Mouse (Mus musculus) hindbrain, embryonic 11.5 days (tissue): ENCODE measurements at regions not wholly inside any gene's neighbourhood (a gene's known extent, or its start where the extent isn't known, plus 50 kb on each side); places are given as distances from the start of the nearest gene placed in this dataset.
"Not testable (repeated sequence)": the region's sequence is repeated elsewhere in the genome, so short reads cannot be mapped to it uniquely, and the experiment has no call there.

Experiments used
- ATAC-seq: fragments of 200-750 bp; cut with Nextera tagmentation; 2 replicates; pipeline ENCODE4 v1.8.0; 2017; ENCODE audit warnings: mild to moderate bottlenecking, moderate TSS enrichment, moderate library complexity; ENCODE audit not compliant: low FRiP score
- DNase-seq: peaks from one replicate; pipeline ENCODE4 v3.0.0-alpha.2; 2015; ENCODE audit warnings: low spot score
- H3K27ac ChIP-seq: fragments of 300-500 bp; sonication (generic); 2 replicates; pipeline ENCODE4 v1.5.1; 2014; ENCODE audit warnings: mild to moderate bottlenecking, low read depth, low read length
- H3K27me3 ChIP-seq: fragments of 300-500 bp; sonication (generic); 2 replicates; pipeline ENCODE4 v1.6.1; 2014; ENCODE audit warnings: mild to moderate bottlenecking, low read length, moderate library complexity, mixed read lengths; ENCODE audit not compliant: control insufficient read depth, insufficient read depth
- H3K36me3 ChIP-seq: fragments of 300-500 bp; sonication (generic); 2 replicates; pipeline ENCODE4 v1.6.1; 2014; ENCODE audit warnings: mild to moderate bottlenecking, low read length, moderate library complexity, mixed read lengths; ENCODE audit not compliant: control insufficient read depth, insufficient read depth
- H3K4me1 ChIP-seq: fragments of 300-500 bp; sonication (generic); replicated peaks from 2 replicates; pipeline ENCODE4 v1.6.1; 2014; ENCODE audit warnings: low read length, mixed read lengths; ENCODE audit not compliant: control insufficient read depth, insufficient read depth
- H3K4me2 ChIP-seq: fragments of 300-500 bp; sonication (generic); replicated peaks from 2 replicates; pipeline ENCODE4 v1.6.1; 2014; ENCODE audit warnings: mild to moderate bottlenecking, low read depth, low read length
- H3K4me3 ChIP-seq: fragments of 300-500 bp; sonication (generic); 2 replicates; pipeline ENCODE4 v1.5.1; 2014; ENCODE audit warnings: low read depth, low read length
- H3K9ac ChIP-seq: fragments of 300-500 bp; sonication (generic); 2 replicates; pipeline ENCODE4 v1.6.1; 2014; ENCODE audit warnings: low read depth, low read length
- H3K9me3 ChIP-seq: fragments of 300-500 bp; sonication (generic); 2 replicates; pipeline ENCODE4 v1.6.1; 2016; ENCODE audit warnings: low read length; ENCODE audit not compliant: control insufficient read depth
- WGBS: fragments of 180-500 bp; shearing (Covaris S2); extraction: QIAGEN DNeasy Blood & Tissue Kit; methylation state at CpG from one replicate; pipeline ENCODE4 v1.1.7; 2014; 5-methylcytosine and 5-hydroxymethylcytosine counted together

DNA sequence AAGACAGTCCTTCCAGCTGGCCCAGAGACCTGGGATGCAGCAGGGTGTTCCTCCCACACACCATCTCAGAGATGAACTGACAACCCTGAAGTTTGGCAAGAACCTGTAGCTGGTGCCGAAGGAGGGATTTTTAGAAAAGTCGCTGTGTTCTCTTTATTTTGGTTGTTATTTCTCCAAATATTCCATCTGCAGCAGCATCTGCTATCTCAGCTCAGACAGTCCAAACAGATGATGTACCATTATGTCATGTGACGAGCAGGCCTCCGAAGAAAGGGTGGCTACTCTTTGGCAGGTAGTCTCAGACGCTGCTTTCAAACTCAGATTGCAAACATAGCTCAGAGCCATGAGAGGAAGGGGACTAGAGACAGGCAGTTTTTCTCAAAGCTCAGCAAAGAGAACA is 690.1 kb upstream of the Intu start:
- ATAC-seq (no peak), DNase-seq (no peak)
- no peak overlapping the region for H3K9ac ChIP-seq
- no peak overlapping the region for H3K4me2 ChIP-seq
- H3K4me1 ChIP-seq = no peaks in the 10 kb centered on the region
- H3K4me3 ChIP-seq = no peak overlapping the region
- no peaks in the 10 kb centered on the region for H3K9me3 ChIP-seq
- no peaks in the 10 kb centered on the region for H3K36me3 ChIP-seq
- no peaks in the 10 kb centered on the region for H3K27me3 ChIP-seq
- H3K27ac ChIP-seq = no peak overlapping the region
- 88% methylated on average over 5 of the region's 5 CpGs for WGBS

DNA sequence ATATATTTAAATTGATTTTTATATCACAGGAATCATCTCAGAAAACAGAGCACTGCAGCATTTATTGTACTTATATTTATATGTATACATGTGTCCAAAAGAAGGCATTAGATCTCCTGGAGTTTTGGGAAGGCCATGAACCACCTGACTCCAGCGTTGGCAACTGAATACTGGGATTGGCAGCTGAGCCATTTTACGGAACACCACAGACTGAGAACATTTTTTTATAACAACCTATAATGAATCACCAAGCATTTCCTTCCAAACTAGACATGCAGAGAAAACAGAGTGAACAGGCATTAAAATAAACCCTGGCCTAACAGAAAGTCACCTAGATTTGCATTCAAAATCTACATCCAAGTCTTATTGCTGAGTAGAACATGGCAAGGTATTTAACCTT is 686.0 kb upstream of the Intu start:
- WGBS = 93% methylated on average over 2 of the region's 2 CpGs

DNA sequence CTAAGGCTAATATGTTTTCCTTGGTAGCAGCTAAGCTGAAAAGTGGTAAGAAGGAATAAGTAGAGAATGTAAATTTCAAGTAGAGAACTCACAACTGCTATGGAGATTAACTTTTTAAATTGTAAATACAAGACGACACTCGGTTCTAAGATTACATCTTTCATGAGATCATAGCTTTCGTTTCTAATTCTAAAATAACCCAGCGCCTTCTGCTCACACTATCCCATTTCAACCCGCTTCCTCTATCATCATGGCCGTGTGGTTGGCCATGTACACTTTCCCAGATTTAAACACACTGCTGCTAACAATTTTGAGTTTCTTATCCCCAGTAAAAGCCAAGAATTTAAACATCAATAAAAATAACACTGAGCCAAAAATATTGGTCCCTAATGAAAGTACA is 682.3 kb upstream of the Intu start:
- Histone ChIP-seq H3K27me3 (no peaks in the 10 kb centered on the region), H3K9me3 (no peaks in the 10 kb centered on the region), H3K36me3 (no peaks in the 10 kb centered on the region), H3K27ac (no peak overlapping the region), H3K4me1 (no peaks in the 10 kb centered on the region), H3K9ac (no peak overlapping the region), H3K4me2 (no peak overlapping the region), H3K4me3 (no peak overlapping the region)
- ATAC-seq = no peak
- DNase-seq = no peak
- WGBS = 90% methylated on average over 6 of the region's 6 CpGs

More for the DNA sequence above, 686.0 kb upstream of the Intu start:
- Histone ChIP-seq H3K4me1 (no peaks in the 10 kb centered on the region), H3K9ac (no peak overlapping the region), H3K4me3 (no peak overlapping the region), H3K27me3 (no peaks in the 10 kb centered on the region), H3K4me2 (no peak overlapping the region), H3K9me3 (no peaks in the 10 kb centered on the region), H3K36me3 (no peaks in the 10 kb centered on the region), H3K27ac (no peak overlapping the region)
- DNase-seq = no peak
- no peak for ATAC-seq

DNA sequence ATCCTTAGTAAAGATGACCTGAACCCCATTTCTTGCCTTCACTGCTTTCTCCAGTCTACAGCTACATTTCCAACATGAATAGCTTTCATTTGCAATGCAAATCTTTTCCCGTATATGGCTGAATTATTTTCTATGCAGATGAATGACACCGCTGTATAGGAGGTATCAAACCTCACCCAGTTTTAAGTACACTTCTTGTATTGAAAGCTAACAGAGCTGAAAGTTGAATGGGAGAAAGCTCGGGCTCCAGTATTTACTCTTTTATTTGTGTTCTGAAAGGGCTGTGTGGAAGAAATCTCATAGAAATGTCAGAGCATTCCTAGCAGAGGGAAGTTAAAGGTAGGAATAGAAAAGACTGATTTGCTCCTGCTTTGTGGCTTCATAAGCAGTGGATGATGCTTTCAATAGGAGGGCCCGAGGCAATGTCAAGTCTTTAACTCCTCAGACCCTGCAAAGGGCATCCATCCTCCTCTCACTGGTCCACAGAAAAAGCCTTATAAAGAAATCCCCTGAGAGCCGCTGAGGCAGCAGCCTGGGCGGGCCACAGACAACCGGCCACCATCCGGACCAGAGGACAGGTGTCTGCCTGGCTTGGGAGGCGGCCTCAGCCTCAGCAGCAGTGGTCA is 673.8 kb upstream of the Intu start:
- 53% methylated on average over 8 of the region's 9 CpGs for WGBS
- Histone ChIP-seq H3K27me3 (no peaks in the 10 kb centered on the region), H3K4me1 (no peaks in the 10 kb centered on the region), H3K4me3 (no peak overlapping the region), H3K4me2 (no peak overlapping the region), H3K36me3 (no peaks in the 10 kb centered on the region), H3K27ac (no peak overlapping the region), H3K9ac (no peak overlapping the region), H3K9me3 (no peaks in the 10 kb centered on the region)
- DNase-seq (no peak), ATAC-seq (peak; percentile 57; the same call in 1 of the 2 replicates)

DNA sequence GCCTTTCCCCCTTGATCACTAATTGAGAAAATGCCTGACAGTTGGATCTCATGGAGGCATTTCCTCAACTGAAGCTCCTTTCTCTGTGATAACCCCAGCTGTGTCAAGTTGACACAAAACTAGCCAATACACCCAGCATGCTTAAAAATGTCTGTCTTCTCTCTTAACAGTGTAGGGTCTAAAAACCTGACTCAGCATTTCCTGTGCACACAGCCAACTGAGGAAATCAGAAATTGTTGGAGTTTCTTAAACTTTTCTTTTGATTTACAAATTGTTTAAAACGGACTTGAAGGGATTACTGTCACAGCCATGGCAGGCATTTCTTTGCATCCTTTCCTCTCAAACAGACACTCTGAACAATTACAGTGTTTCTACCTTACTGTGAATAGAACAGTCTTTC is 655.0 kb upstream of the Intu start:
- WGBS = 73% methylated on average over 1 of the region's 1 CpGs
- H3K4me1 ChIP-seq, ATAC-seq: not testable (repeated sequence)

DNA sequence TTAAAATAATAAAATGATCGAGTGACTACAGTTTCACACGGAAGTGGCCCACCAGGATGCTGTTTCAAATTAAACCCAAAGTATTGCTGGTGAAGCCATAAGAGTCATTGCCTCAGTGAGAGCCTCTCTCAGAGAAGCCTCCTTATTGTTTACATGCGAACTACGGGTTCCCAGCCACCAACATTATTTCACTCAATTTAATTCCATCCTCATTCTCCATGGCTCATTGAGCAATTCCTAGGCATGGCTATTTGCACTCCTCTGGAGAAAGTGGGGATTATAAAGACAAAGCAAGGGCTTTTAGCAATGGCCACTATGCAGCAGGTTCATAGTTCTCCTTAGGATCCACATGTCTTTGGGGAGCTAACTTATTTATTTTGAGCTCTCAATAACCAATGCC is 646.7 kb upstream of the Intu start:
- Histone ChIP-seq H3K36me3 (no peaks in the 10 kb centered on the region), H3K27ac (no peak overlapping the region), H3K27me3 (no peaks in the 10 kb centered on the region), H3K4me1 (no peaks in the 10 kb centered on the region), H3K4me3 (no peak overlapping the region), H3K9ac (no peak overlapping the region), H3K4me2 (no peak overlapping the region), H3K9me3 (no peaks in the 10 kb centered on the region)
- ATAC-seq (no peak), DNase-seq (no peak)
- 60% methylated on average over 4 of the region's 4 CpGs for WGBS

More for the DNA sequence above, 655.0 kb upstream of the Intu start:
- H3K27me3 ChIP-seq, H3K9me3 ChIP-seq, H3K4me3 ChIP-seq, H3K4me2 ChIP-seq, H3K27ac ChIP-seq, DNase-seq, H3K36me3 ChIP-seq, H3K9ac ChIP-seq: not testable (repeated sequence)

DNA sequence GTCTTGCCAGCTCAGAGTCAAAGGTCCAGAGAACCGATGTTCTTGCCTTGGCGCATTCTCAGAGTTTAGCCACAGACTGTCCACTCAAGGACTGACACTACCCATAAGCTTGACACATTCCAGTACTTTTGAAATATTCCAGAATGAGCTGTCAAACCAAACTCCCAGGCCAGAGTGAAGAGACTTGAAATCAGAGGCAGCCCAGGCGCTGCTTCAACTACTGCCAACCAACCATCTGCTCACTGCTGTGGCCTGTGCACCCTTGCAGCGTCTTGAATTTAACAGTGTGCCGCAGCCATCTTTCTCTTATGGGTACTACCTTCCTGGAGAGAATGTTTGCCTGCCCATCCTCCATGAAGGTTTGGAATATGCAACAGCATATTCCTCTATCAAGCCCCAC is 642.7 kb upstream of the Intu start:
- Histone ChIP-seq H3K27ac (no peak overlapping the region), H3K4me2 (no peak overlapping the region), H3K9me3 (no peaks in the 10 kb centered on the region), H3K4me1 (no peaks in the 10 kb centered on the region), H3K27me3 (no peaks in the 10 kb centered on the region), H3K36me3 (no peaks in the 10 kb centered on the region), H3K4me3 (no peak overlapping the region), H3K9ac (no peak overlapping the region)
- DNase-seq (no peak), ATAC-seq (no peak)
- 95% methylated on average over 5 of the region's 5 CpGs for WGBS

DNA sequence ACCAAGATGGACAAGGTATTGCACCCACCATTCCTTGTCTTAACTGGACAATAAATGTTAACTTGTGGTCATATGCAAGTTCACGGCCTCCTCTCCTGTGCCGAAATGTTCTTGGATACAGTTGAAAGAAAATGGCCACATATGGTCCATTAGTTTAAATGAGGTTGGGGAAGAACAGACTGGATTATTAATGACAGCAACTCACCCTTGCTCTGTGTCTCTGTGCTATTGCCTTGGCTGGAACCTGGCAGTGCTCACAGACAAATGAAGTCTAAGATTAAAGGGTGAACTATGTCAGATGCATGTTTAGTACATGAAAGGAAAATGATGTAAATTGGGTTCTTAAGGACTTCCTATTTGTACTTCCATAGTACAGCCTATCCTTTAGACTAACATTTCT is 641.9 kb upstream of the Intu start:
- Histone ChIP-seq H3K27me3 (no peaks in the 10 kb centered on the region), H3K36me3 (no peaks in the 10 kb centered on the region), H3K4me1 (no peaks in the 10 kb centered on the region), H3K4me2 (no peak overlapping the region), H3K9ac (no peak overlapping the region), H3K27ac (no peak overlapping the region), H3K9me3 (no peaks in the 10 kb centered on the region), H3K4me3 (no peak overlapping the region)
- ATAC-seq (no peak), DNase-seq (no peak)
- 84% methylated on average over 2 of the region's 2 CpGs for whole genome bisulfite sequencing

DNA sequence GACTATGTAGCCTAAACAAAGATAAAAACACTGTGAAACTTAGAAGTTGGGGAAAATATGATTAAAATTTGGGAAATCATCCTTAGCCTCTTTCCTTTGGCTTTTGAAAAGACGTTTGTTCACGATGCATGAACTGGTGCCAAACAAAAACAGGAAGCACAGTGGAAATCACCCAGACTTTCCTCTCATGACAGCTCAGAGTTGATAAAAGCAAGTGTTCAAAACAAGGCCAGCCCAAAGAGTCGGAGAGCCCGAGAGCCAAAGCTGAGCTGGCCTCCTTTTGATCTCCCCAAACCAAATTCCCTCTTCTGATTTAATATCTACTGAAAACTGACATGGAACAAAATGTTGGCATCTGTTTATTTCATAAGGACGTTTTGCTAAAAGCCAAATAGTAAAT is 632.1 kb upstream of the Intu start:
- H3K9me3 ChIP-seq = no peaks in the 10 kb centered on the region
- no peak for DNase-seq
- no peak for ATAC-seq
- no peak overlapping the region for H3K4me3 ChIP-seq
- no peak overlapping the region for H3K9ac ChIP-seq
- H3K36me3 ChIP-seq = no peaks in the 10 kb centered on the region
- H3K4me2 ChIP-seq = no peak overlapping the region
- no peak overlapping the region for H3K27ac ChIP-seq
- no peaks in the 10 kb centered on the region for H3K4me1 ChIP-seq
- 70% methylated on average over 5 of the region's 5 CpGs for WGBS
- no peaks in the 10 kb centered on the region for H3K27me3 ChIP-seq
